Mouse (Mus musculus): ENCODE measurements around the gene Cdk18.

Gene Cdk18

DNA sequence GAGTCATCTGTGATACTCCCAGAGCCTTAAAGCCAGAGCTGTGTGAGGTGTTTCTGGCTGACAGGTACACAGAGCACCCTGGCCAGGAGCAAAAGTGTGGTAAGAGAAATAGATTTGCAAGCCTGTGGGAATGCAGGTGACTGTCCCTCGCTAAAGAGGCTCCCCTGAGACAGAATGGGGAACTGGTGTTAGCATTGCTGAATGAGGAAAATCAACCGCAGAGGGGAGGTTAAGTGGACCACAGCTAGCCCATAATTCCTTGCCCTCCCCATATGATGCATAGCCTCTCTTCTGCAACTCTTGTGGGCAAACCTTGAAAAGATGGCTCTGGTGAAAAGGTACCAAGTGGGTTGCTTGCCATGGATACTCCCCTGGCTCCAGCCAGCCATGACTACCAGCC, 9.9 kb upstream of the Cdk18 start:
- in situ Hi-C loops (cut with MboI) = no loop called here

DNA sequence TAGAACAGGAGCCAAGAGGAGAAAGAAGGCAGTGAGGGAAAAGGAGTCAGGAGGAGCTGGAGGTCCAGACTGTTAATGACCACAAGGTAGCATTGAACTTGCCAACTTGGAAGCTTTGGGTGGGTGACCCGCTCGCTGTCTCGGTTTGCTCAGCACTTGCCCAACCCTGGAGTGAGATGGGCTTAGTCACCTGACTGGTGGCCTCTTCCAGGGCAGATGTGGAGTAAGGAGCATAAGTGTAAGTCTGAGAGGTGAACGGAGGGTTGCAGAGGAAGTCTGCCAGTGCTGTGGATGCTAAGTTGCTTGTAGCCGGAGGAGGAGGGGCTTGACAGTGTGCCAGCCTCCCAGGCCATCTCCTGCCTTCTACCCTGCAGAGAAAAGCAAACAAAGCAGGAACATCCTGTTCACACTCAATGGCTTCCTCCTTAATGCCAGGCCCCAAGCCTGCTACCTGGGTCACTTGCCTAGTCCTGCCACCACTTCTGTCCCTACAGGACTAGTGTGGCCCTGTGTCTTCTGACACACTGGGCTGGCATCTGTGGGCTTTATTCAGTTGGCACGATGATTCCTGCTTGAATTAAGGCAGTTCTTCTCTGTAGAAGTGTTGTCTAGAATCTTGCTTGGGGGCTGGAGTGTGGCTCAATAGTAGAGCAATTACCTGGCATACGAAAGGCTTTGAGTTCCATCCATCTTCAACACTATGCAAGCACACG, 6.6 kb upstream of the Cdk18 start:
- in situ Hi-C loops (cut with MboI) = no loop called here

DNA sequence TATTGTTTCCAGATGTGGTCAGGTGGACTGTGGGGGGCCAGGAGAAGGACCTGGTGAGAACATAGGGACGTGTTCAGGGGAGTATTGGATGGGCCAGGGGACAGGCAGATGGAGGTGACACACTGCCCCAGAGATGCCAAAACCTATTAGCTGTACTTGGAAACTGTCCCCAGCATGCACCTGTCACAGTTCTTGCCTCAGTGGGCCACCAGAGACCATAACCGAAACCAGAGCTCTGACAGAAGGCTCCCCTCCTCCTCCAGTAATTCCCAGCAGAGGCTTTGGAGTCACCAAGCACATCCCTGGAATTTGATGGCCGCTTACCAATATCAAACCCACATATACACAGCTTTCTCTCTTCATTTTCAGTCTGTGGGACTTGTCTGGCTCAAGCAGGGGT, 5.4 kb upstream of the Cdk18 start:
- in situ Hi-C loops (cut with MboI) = no loop called here

DNA sequence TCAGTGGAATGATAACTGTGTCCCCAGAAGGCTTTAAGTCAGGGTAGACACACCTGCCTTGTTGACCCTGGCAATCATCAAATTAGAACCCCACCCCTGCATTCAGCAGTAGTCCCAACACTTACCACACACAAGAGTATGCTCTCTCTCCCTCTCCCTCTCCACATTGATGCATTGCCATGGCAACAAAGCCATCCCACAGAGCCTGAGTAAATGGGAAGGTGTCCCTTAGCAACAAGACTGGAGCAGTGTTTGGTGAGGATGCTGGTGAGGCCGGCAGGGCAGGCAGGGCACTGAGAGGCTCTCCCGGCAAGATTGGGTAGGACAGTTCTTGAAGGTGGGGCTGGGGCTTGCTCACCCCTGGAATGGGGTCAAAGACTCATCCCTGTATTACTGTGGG, 4.7 kb upstream of the Cdk18 start:
- in situ Hi-C loops (cut with MboI) = no loop called here

GRCm38 (mm10) chr1:132143730-132144129, 4.2 kb upstream of the Cdk18 start:
- in situ Hi-C loops (cut with MboI) = no loop called here

DNA sequence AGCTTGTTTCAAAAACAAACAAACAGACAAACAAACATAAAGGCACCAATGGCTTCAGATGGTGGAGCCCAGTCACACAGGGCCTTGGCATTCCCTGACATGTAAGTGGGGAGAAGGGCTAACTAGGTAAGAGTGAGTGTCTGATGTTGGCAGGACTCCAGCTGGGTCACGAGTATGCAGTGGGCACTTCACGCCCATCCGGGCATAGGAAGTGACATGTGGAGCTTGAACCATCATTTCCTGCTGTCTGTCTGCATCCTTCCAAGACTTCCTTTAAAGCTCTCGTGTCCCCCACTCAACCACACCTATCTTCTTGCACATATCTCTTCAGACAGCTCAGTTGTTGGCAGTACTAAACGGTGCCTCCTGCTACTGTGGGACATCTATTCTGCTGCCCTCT, 3.6 kb upstream of the Cdk18 start:
- in situ Hi-C loops (cut with MboI) = no loop called here

- in situ Hi-C loops (cut with MboI) = no loop called here
Measured at GRCm38 (mm10) chr1:132141753-132142152, 2.3 kb upstream of the Cdk18 start.

DNA sequence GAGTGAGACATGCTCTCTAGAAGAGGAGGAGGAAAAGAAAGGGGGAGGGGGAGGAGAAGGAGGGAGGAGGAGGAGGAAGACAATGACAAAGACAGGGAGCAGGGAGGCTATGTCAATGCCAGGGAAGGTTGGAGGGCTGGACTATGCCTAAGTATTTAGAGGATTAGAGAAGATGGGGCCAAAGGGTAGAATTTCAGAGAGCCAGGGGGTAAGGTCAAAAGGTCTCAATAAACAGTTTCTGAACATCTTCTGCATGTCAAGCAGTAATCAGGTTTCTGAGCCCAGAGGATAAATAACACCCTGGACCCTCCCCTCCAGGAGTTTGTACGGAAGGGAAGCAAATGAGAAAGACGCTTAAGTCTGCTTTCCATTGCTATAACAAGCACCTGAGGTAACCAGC, 1.7 kb upstream of the Cdk18 start:
- in situ Hi-C loops (cut with MboI) = no loop called here

- in situ Hi-C loops (cut with MboI) = no loop called here
Measured at GRCm38 (mm10) chr1:132140574-132140973, 1.1 kb upstream of the Cdk18 start.

- in situ Hi-C loops (cut with MboI) = no loop called here
Measured at GRCm38 (mm10) chr1:132140171-132140570, 687 bp upstream of the Cdk18 start.

DNA sequence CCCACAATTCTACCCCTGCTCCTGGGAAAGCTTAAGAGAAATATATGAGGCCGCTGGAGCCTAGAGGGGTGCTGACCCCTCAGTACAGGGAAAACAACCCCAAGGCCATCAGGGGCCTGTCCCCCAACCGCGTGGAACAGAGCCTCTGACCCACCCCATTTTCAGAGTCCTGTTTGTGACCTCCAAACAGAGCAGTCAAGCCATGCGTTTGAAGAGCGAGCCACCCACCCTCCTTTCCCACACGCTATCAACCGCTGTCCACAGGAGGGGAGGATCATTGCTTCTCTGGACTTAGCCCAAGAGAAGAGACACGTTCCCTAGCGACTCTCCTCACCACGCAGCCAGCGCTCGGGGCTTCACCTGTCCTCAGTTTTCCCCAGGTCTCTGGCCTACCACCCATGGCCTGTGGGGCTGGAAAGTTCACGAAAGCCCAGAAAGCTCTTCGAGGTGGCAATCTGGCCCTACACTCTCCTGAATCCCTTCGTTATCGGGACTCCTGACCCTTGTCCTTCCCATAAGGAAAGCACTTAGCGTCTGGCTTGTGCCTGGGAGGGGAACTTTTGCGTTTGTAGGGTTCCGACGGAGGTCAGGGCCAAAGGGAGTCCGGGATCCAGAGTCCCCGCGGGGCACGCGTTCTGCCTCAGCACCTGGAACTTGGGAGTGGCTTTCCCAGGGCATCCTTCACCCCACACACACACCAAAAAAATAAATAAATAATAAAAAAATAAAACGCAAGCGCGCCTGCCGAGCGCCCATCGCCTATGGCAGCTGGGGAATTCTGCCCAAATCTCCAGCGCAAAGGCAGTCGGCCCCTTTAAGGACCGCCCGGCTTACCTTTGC, 688 bp downstream of the Cdk18 start:
- in situ Hi-C loops (cut with MboI) = no loop called here

DNA sequence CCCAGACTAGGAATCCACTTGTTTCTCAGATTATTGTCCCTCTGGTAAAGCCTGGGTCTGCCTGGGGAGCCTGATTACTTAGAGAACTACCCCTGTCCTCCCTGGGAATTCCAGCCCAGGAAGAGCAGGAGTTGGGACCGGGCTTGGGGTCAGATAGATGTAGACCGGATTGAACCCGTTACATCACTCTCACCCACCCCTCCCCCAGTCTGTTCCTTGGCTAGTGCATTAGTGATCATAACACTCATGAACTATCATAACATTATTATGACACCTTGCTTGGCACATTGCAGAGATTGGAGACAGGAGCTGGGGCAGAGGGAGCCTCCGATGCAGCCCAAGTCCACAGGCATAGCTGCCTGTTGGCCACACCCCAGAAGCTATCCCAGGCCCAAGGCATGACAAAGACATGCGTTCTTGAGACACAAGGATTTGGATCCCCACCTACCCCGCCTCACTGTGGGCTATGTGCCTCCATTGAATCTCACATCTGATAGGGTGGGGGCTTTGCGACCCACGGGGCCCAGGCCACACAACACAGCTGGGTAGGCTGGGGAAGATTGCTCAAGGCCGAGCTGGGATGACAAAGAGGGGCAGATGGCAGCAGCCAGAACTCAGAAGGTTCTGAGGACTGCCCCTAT, 1.4 kb downstream of the Cdk18 start:
- in situ Hi-C loops (cut with MboI) = no loop called here

DNA sequence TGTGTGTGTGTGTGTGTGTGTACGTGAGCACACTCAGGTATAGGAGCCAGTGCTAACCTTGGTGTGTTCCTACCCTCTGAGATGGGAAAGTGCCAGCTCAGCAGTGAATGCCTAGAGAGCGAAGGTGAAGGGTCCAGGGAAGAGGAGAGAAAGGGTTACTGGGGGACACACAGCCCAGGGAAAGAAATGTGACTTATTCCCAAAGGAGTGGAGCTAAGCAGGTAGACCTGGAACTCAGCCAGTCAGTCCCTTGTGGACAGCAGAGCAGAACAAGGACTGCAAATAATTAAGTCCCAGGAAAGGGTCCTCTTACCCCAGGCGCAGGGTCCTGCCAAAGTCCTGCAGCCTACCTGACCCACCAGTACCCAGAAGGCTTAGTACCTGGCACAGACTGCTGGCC, 2.6 kb downstream of the Cdk18 start:
- in situ Hi-C loops (cut with MboI) = no loop called here

- in situ Hi-C loops (cut with MboI) = no loop called here
Measured at GRCm38 (mm10) chr1:132135631-132136030, 3.9 kb downstream of the Cdk18 start.

DNA sequence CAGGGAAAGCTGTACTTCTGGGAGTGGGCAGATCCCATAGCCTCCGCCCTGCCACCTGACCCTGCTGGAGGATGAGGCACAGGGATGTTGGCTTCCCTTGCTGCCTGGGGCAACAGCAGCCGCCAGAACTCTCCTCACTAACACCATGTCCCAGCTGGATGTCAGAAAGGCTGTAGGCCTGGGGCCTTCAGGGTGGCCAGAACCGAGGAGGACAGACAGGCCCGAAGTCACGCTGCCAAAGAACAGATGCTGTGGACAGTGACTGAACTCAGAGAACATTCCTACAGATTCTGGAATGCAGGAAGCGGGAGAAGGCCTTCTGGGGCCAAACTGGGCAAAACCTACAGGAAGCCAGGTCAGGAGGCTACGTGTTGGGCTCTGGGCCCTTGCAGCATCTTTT, 11.2 kb downstream of the Cdk18 start:
- in situ Hi-C loops (cut with MboI) = no loop called here

GRCm38 (mm10) chr1:132125803-132126405, 13.6 kb downstream of the Cdk18 start:
- in situ Hi-C loops (cut with MboI) = no loop called here

GRCm38 (mm10) chr1:132125249-132125648, 14.2 kb downstream of the Cdk18 start:
- in situ Hi-C loops (cut with MboI) = no loop called here

- in situ Hi-C loops (cut with MboI) = no loop called here
Measured at GRCm38 (mm10) chr1:132123420-132124014, 16.0 kb downstream of the Cdk18 start.

- in situ Hi-C loops (cut with MboI) = no loop called here
Measured at GRCm38 (mm10) chr1:132121895-132122294, 17.6 kb downstream of the Cdk18 start.

DNA sequence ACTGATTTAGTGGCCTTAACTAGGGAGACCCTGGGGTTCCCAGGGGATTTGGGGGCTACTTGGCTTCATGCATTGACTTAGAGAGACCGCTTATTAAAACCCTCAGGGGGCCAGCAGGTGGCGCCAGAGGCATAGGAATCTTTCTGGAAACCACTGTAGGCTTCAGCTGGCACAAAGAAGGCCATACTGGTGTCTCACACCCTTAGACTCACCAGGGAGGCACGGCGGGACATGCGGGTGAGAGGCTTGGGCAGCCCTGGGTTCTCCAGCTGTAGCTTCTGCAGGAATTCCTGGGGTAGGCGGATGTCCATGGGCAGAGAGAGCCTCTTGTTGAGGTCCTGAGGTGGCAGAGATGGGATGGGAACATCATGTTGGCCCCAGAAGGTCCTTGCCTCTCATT, 18.2 kb downstream of the Cdk18 start:
- in situ Hi-C loops (cut with MboI) = no loop called here

DNA sequence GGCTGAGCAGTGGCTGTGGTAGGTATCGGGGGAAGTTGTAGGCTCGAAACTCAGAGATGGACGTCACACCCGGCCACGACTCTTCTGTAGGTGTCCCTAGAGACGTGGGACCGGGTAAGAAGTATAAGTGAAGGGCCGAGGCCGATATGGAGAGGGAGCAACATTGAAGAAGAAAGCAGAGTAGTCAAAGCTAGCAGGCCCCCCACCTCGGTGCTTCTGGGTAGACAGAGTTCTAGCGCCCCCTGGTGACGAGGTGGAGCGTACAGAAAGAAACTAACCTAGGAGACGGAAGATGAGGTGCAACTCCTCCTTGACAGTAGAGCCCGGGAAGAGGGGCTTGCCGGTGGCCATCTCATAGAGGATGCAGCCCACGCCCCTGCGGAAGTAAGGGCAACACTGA, 22.9 kb downstream of the Cdk18 start:
- in situ Hi-C loops (cut with MboI) = loop anchor here (10.0 kb wide), 1 partner anchor 122 kb away; no protein-coding TSS in a partner anchor

- in situ Hi-C loops (cut with MboI) = loop anchor here (10.0 kb wide), 1 partner anchor 118 kb away; no protein-coding TSS in a partner anchor
Measured at GRCm38 (mm10) chr1:132113098-132113497, 26.4 kb downstream of the Cdk18 start.

All from mature B cell (primary cell).